Mouse (Mus musculus) layer of hippocampus, adult 9-10 months (tissue): ENCODE results near the gene Acap2.

ENCODE experiments used
- DNase-seq: peaks from one replicate; pipeline ENCODE4 v3.0.0; 2022; ENCODE audit warnings: low spot score

Gene Acap2

GRCm38 (mm10) chr16:31045211-31045610 is 155.8 kb downstream of the Acap2 start:
- DNase-seq, result no peak

GRCm38 (mm10) chr16:31043136-31043535 is 157.9 kb downstream of the Acap2 start:
- no peak for DNase-seq
